Mouse (Mus musculus) neural tube, embryonic 11.5 days (tissue): ENCODE data around the gene Vmn2r61. TPM values are rescaled to one million over a fixed set of nuclear protein-coding genes. Genes with fewer than 3 reads are reported as not detected.

ENCODE experiments used
- ATAC-seq: fragments of 200-750 bp; cut with Nextera tagmentation; 2 replicates; pipeline ENCODE4 v1.8.0; 2017; ENCODE audit warnings: moderate number of reproducible peaks, mild to moderate bottlenecking, moderate TSS enrichment, moderate library complexity; ENCODE audit not compliant: insufficient read depth, low FRiP score, low TSS enrichment
- DNase-seq: peaks from one replicate; pipeline ENCODE4 v3.0.0-alpha.2; 2015; ENCODE audit warnings: low spot score
- H3K27ac ChIP-seq: fragments of 300-500 bp; sonication (generic); 2 replicates; pipeline ENCODE4 v1.5.1; 2014; ENCODE audit warnings: low read depth, mild to moderate bottlenecking, low read length
- H3K27me3 ChIP-seq: fragments of 300-500 bp; sonication (generic); 2 replicates; pipeline ENCODE4 v1.6.1; 2014; ENCODE audit warnings: mild to moderate bottlenecking, low read length, mixed read lengths; ENCODE audit not compliant: control insufficient read depth, insufficient read depth
- H3K36me3 ChIP-seq: fragments of 300-500 bp; sonication (generic); 2 replicates; pipeline ENCODE4 v1.6.1; 2014; ENCODE audit warnings: mild to moderate bottlenecking, low read length, moderate library complexity, mixed read lengths; ENCODE audit not compliant: control insufficient read depth, insufficient read depth
- H3K4me1 ChIP-seq: fragments of 300-500 bp; sonication (generic); 2 replicates; pipeline ENCODE4 v1.6.1; 2014; ENCODE audit warnings: low read length, mixed read lengths; ENCODE audit not compliant: control insufficient read depth, insufficient read depth
- H3K4me2 ChIP-seq: fragments of 300-500 bp; sonication (generic); 2 replicates; pipeline ENCODE4 v1.6.1; 2014; ENCODE audit warnings: low read depth, mild to moderate bottlenecking, moderate library complexity
- H3K4me3 ChIP-seq: fragments of 300-500 bp; sonication (generic); 2 replicates; pipeline ENCODE4 v1.5.1; 2014; ENCODE audit warnings: low read depth, low read length
- H3K9ac ChIP-seq: fragments of 300-500 bp; sonication (generic); 2 replicates; pipeline ENCODE4 v1.6.1; 2014; ENCODE audit warnings: mild to moderate bottlenecking, low read length
- H3K9me3 ChIP-seq: fragments of 300-500 bp; sonication (generic); 2 replicates; pipeline ENCODE4 v1.6.1; 2016; ENCODE audit warnings: low read length; ENCODE audit not compliant: control insufficient read depth
- WGBS: fragments of 180-500 bp; shearing (Covaris S2); extraction: QIAGEN DNeasy Blood & Tissue Kit; methylation state at CpG from one replicate; pipeline ENCODE4 v1.1.7; 2014; 5-methylcytosine and 5-hydroxymethylcytosine counted together
- polyA plus RNA-seq: library from polyadenylated mRNA; unstranded; fragments of >200 nt; fragmentation: Nextera tagmentation; extraction: Ambion mirVana; gene quantifications from 2 replicates; pipeline ENCODE4 v1.2.1, GENCODE M21; 2014

The Vmn2r61 gene
- not detected in 2 replicates for polyA plus RNA-seq

DNA sequence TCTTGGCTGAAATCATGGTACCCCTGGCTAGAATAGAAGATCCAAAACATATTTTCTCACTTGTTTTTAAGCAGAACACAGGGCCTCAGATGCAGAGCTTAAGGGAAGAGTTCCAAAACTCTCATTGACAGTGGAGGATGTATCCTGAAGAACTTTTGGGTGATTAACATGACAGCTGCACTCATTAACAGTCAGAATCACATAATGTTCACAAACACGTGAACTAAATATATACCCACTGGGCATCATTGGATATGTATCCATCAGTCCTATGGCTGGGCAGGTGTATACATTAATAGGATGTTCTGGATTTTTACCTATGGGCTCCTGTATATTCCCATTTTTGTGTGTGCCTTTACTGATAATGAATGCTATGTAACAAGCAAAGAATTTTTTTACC is at the start of gene Vmn2r61:
TSS of gene Vmn2r61 (plus strand) at position 301 of the 400 bp plus-strand sequence.
- 85% methylated on average over 1 of the region's 1 CpGs for WGBS
- H3K9me3 ChIP-seq: no peaks in the 10 kb centered on the region; the same call in 1 of the 2 replicates
- H3K27ac ChIP-seq: no peak within 1 kb of the TSS

More for the DNA sequence above, at the start of gene Vmn2r61:
- Histone ChIP-seq H3K27me3 (no peaks in the 10 kb centered on the region), H3K36me3 (no peaks in the 10 kb centered on the region), H3K9ac (no peak within 1 kb of the TSS), H3K4me2 (no peak within 1 kb of the TSS), H3K4me1 (no peaks in the 10 kb centered on the region), H3K4me3 (no peak within 1 kb of the TSS)
- ATAC-seq (no peak), DNase-seq (no peak)

Other genes with a start within 250 kb of the Vmn2r61 start
- gene Vmn2r59, start 201.0 kb upstream of the Vmn2r61 start, polyA plus RNA-seq: not detected in 2 replicates
- not detected in 2 replicates for gene Vmn2r60, start 152.3 kb upstream of the Vmn2r61 start, polyA plus RNA-seq
- not detected in 2 replicates for gene 4933421I07Rik, start 188.1 kb downstream of the Vmn2r61 start, polyA plus RNA-seq
- 12.4 and 13.2 TPM in 2 replicates for gene Zfp141, start 245.7 kb downstream of the Vmn2r61 start, polyA plus RNA-seq